Mouse (Mus musculus) urinary bladder, postnatal 10 days (tissue): ENCODE measurements at regions not wholly inside any gene's neighbourhood (a gene's known extent, or its start where the extent isn't known, plus 50 kb on each side); places are given as distances from the start of the nearest gene placed in this dataset.

Source experiments
- DNase-seq: peaks from one replicate; pipeline ENCODE4 v3.0.0; 2022; ENCODE audit warnings: low spot score

- no peak for DNase-seq
These were observed 171.2 kb upstream of the Jarid2 start for GRCm38 (mm10) chr13:44558051-44558450.

GRCm38 (mm10) chr13:44558491-44559177 is 170.6 kb upstream of the Jarid2 start:
- DNase-seq = no peak

GRCm38 (mm10) chr13:44559178-44559565 is 170.1 kb upstream of the Jarid2 start:
- DNase-seq = no peak

- no peak for DNase-seq
These were observed 169.6 kb upstream of the Jarid2 start for GRCm38 (mm10) chr13:44559706-44560105.

- DNase-seq = no peak
These were observed 164.6 kb upstream of the Jarid2 start for GRCm38 (mm10) chr13:44564705-44565104.

GRCm38 (mm10) chr13:44567696-44568095 is 161.6 kb upstream of the Jarid2 start:
- DNase-seq = no peak

- DNase-seq = no peak
These were observed 160.0 kb upstream of the Jarid2 start for GRCm38 (mm10) chr13:44569241-44569778.

GRCm38 (mm10) chr13:44573463-44573862 is 155.8 kb upstream of the Jarid2 start:
- DNase-seq = no peak

- no peak for DNase-seq
These were observed 150.1 kb upstream of the Jarid2 start for GRCm38 (mm10) chr13:44579215-44579614.

GRCm38 (mm10) chr13:44580156-44580736 is 149.0 kb upstream of the Jarid2 start:
- no peak for DNase-seq

GRCm38 (mm10) chr13:44580767-44581166 is 148.5 kb upstream of the Jarid2 start:
- no peak for DNase-seq

- no peak for DNase-seq
These were observed 147.1 kb upstream of the Jarid2 start for GRCm38 (mm10) chr13:44581947-44582766.

- no peak for DNase-seq
These were observed 146.5 kb upstream of the Jarid2 start for GRCm38 (mm10) chr13:44582767-44583085.

- no peak for DNase-seq
These were observed 145.7 kb upstream of the Jarid2 start for GRCm38 (mm10) chr13:44583614-44584013.

- no peak for DNase-seq
These were observed 145.1 kb upstream of the Jarid2 start for GRCm38 (mm10) chr13:44584151-44584550.

- DNase-seq = no peak
These were observed 144.7 kb upstream of the Jarid2 start for GRCm38 (mm10) chr13:44584551-44584950.

GRCm38 (mm10) chr13:44587846-44588245 is 141.4 kb upstream of the Jarid2 start:
- DNase-seq = no peak

GRCm38 (mm10) chr13:44594645-44595044 is 134.6 kb upstream of the Jarid2 start:
- no peak for DNase-seq

- no peak for DNase-seq
These were observed 131.6 kb upstream of the Jarid2 start for GRCm38 (mm10) chr13:44597666-44598065.

GRCm38 (mm10) chr13:44601024-44601423 is 128.2 kb upstream of the Jarid2 start:
- no peak for DNase-seq

- no peak for DNase-seq
These were observed 126.6 kb upstream of the Jarid2 start for GRCm38 (mm10) chr13:44602658-44603057.

GRCm38 (mm10) chr13:44607316-44608285 is 121.7 kb upstream of the Jarid2 start:
- DNase-seq = no peak
